Mouse (Mus musculus): ENCODE measurements around the gene Brwd3. TPM values are rescaled to one million over a fixed set of nuclear protein-coding genes. Genes with fewer than 3 reads are reported as not detected.

Gene Brwd3
- under 1 TPM; 0.04 to 0.39 TPM for polyA plus RNA-seq (2012; fragmentation: generic; extraction: Trizol)

GRCm38 (mm10) chrX:108834090-108834774 lies at the start of gene Brwd3:
Brwd3 (minus strand) TSS chrX:108834372.

Other genes starting within 250 kb of the Brwd3 start
- under 1 TPM in 1 of 2 experiments, not detected in 1; 0.07 TPM for gene Gm379, start 169.5 kb downstream of the Brwd3 start, polyA plus RNA-seq (2012; fragmentation: generic; extraction: Trizol)
- gene Hmgn5, start 179.0 kb upstream of the Brwd3 start, polyA plus RNA-seq (2012; fragmentation: generic; extraction: Trizol): 1 to 10 TPM in 1 of 2 experiments, under 1 TPM in 1; 0.96 to 1.6 TPM